Mouse (Mus musculus) kidney, embryonic 15.5 days (tissue): ENCODE measurements around the gene Insl5. TPM values are rescaled to one million over a fixed set of nuclear protein-coding genes. Genes with fewer than 3 reads are reported as not detected.

Experiments
- ATAC-seq: fragments of 200-750 bp; cut with Nextera tagmentation; replicated peaks from 2 replicates; pipeline ENCODE4 v1.8.0; 2017; ENCODE audit warnings: moderate TSS enrichment; ENCODE audit not compliant: low FRiP score
- H3K27ac ChIP-seq: fragments of 300-500 bp; sonication (generic); 2 replicates; pipeline ENCODE4 v1.5.1; 2015; ENCODE audit warnings: mild to moderate bottlenecking, inconsistent platforms
- H3K27me3 ChIP-seq: fragments of 300-500 bp; sonication (generic); 2 replicates; pipeline ENCODE4 v1.6.1; 2015; ENCODE audit warnings: inconsistent platforms
- H3K36me3 ChIP-seq: fragments of 300-500 bp; sonication (generic); 2 replicates; pipeline ENCODE4 v1.6.1; 2015; ENCODE audit warnings: inconsistent platforms
- H3K4me1 ChIP-seq: fragments of 300-500 bp; sonication (generic); 2 replicates; pipeline ENCODE4 v1.6.1; 2015; ENCODE audit warnings: inconsistent platforms
- H3K4me2 ChIP-seq: fragments of 300-500 bp; sonication (generic); 2 replicates; pipeline ENCODE4 v1.6.1; 2015; ENCODE audit warnings: moderate library complexity, mild to moderate bottlenecking, inconsistent platforms
- H3K4me3 ChIP-seq: fragments of 300-500 bp; sonication (generic); replicated peaks from 2 replicates; pipeline ENCODE4 v1.5.1; 2015; ENCODE audit warnings: mild to moderate bottlenecking, inconsistent platforms
- H3K9ac ChIP-seq: fragments of 300-500 bp; sonication (generic); 2 replicates; pipeline ENCODE4 v1.6.1; 2015; ENCODE audit warnings: mild to moderate bottlenecking, inconsistent platforms
- H3K9me3 ChIP-seq: fragments of 300-500 bp; sonication (generic); replicated peaks from 2 replicates; pipeline ENCODE4 v1.6.1; 2016; ENCODE audit warnings: inconsistent platforms
- WGBS: fragments of 180-500 bp; shearing (Covaris S2); methylation state at CpG from one replicate; pipeline ENCODE4 v1.1.7; 2015; ENCODE audit warnings: mixed read lengths; 5-methylcytosine and 5-hydroxymethylcytosine counted together
- polyA plus RNA-seq: library from polyadenylated mRNA; unstranded; fragments of >200 nt; fragmentation: Nextera tagmentation; extraction: Ambion mirVana; gene quantifications from 2 replicates; pipeline ENCODE4 v1.2.1, GENCODE M21; 2015

Gene Insl5
- polyA plus RNA-seq, 1 experiment from 2014 or later = 0.23 TPM

DNA sequence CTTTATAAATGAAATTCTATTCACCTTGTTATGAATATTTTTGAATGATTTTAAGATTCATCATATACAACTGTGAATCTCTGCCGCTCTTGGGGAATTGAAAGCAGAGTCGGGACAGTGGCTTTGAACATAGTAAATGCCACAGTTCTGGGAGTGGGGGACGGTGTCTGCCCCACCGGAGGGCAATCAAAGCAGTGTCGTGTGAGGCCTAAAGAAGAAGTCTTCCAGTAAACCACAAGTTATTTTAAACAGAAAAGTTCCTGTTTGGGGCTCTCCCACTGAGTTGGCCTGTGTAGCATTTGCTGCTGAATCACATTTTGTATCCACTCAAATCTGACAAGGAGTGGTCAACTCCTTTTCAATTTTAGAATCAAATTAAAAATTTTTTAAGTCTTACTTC lies 55.5 kb downstream of the Insl5 start:
- no peaks in the 10 kb centered on the region for H3K36me3 ChIP-seq
- H3K9ac ChIP-seq = no peak overlapping the region
- WGBS = 73% methylated on average over 5 of the region's 5 CpGs
- H3K27ac ChIP-seq = no peak overlapping the region
- H3K4me3 ChIP-seq = no peak overlapping the region
- ATAC-seq = no peak
- no peak overlapping the region for H3K4me2 ChIP-seq
- H3K9me3 ChIP-seq = no peaks in the 10 kb centered on the region
- H3K4me1 ChIP-seq = peaks cover 4% of the 10 kb centered on the region; the same call in 1 of the 2 replicates
- no peaks in the 10 kb centered on the region; the same call in 1 of the 2 replicates for H3K27me3 ChIP-seq

DNA sequence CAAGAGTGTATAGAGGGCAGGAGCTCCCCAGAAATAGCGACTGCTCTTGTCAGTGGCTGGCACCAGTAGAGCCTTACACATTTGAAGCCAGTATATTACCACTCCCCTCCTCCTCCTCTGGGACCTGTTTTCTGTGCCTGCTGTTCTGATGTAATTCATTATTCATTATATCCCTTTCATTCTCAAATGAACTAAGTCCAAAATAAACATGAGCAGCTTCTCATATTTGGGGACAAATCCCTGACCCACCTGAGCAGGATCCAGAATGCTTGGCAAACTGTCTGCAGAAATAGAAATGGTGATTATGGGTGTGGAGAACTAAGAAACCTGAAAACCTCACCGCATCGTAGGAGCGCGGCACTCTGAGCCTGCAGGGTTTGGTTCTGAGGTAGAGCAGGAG lies 57.0 kb downstream of the Insl5 start:
- Histone ChIP-seq H3K27ac (no peak overlapping the region), H3K36me3 (no peaks in the 10 kb centered on the region), H3K4me1 (peaks cover 7% of the 10 kb centered on the region; the same call in 1 of the 2 replicates), H3K4me3 (no peak overlapping the region), H3K9ac (no peak overlapping the region), H3K9me3 (no peaks in the 10 kb centered on the region), H3K27me3 (no peaks in the 10 kb centered on the region), H3K4me2 (no peak overlapping the region)
- no peak for ATAC-seq
- 95% methylated on average over 5 of the region's 5 CpGs for WGBS

Other genes with a start within 250 kb of the Insl5 start
- gene Tctex1d1, start 48.2 kb downstream of the Insl5 start, polyA plus RNA-seq = 0.81 and 1.0 TPM in 2 replicates
- gene Mier1, start 87.5 kb upstream of the Insl5 start, polyA plus RNA-seq = 45.1 and 45.8 TPM in 2 replicates
- gene Wdr78, start 87.7 kb upstream of the Insl5 start, polyA plus RNA-seq = 3.5 and 4.0 TPM in 2 replicates
- gene Slc35d1, start 188.3 kb upstream of the Insl5 start, polyA plus RNA-seq = 7.7 and 9.4 TPM in 2 replicates